Mouse (Mus musculus) layer of hippocampus, adult 9-10 months (tissue): ENCODE measurements at regions not wholly inside any gene's neighbourhood (a gene's known extent, or its start where the extent isn't known, plus 50 kb on each side); places are given as distances from the start of the nearest gene placed in this dataset.
A peak's percentile ranks its signal among the peaks of the same experiment; 100 is the strongest.

ENCODE experiments used
- DNase-seq: peaks from one replicate; pipeline ENCODE4 v3.0.0; 2022; ENCODE audit warnings: low spot score

DNA sequence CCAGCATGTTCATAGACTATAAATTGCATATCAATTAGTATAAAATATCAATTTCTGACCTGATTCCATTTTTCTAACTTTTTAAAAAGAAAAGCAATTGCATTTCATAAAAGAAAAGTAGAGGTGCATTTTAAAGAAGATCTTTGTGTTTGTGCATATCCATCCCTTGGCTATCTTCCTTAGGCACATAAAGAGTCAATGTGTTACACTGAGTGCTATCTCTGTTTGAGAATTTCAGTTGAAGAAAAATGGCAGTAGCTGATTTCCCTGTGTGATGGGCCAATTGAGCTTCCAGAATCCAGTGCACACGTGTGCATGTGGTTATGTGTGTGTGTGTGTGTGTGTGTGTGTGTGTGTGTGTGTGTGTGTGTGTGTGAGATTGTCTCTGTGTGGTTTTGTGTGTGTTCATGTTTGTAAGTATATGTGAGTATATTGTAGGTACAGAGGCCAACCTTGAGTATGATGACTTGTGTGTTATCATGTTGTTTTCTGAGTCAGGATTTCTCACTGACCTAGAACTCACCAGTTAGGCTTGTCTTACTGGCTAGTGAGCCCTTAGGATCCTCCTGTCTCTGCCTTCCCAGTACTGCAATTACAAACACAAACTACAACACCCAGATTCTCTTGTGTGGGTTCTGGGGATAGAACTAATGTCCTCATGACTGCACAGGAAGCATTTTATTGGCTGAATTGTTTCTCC, 249.6 kb downstream of the Cdk5rap2 start:
- no peak for DNase-seq

DNA sequence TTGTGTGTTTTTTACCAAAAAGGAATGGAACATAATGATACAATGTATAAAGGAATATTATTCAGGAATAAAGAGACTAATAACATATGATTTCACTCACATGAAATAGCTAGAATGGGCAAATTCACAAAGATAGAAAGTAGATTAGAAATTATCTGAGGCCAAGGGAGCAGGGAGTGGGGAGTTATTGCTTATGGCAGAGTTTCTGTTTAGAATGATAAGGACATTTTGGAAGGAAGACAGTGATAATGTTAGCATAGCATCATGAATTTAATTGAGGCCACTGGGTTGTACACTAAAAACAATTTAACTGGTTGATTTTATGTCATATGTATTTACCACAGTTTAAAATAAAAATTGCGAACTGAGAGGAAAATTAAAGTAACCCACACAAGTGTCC, 250.2 kb downstream of the Cdk5rap2 start:
- DNase-seq, result no peak

GRCm38 (mm10) chr4:70153179-70153578, 257.1 kb downstream of the Cdk5rap2 start:
- DNase-seq, result no peak

- no peak for DNase-seq
Measured at GRCm38 (mm10) chr4:70109011-70109410, 301.2 kb downstream of the Cdk5rap2 start.

DNA sequence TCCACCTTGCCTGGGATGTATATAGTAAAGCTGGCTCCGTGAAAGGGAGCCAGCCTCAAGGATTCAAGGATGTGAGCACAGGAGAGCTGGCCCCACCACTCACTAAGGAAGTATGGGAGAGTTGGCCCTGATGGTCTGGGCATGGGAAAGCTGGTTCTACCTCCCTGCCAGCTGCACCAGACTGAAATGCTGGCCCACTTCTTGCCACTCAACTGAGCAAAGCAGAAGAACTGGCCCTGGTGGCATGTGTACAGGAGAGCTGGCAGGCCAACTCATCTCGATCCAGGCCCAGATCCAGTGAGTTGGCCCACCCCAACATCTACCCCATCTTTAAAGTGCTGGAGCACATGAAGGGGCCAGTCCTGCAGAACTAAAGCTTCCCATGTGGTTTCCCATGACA, 304.5 kb downstream of the Cdk5rap2 start:
- no peak for DNase-seq

DNA sequence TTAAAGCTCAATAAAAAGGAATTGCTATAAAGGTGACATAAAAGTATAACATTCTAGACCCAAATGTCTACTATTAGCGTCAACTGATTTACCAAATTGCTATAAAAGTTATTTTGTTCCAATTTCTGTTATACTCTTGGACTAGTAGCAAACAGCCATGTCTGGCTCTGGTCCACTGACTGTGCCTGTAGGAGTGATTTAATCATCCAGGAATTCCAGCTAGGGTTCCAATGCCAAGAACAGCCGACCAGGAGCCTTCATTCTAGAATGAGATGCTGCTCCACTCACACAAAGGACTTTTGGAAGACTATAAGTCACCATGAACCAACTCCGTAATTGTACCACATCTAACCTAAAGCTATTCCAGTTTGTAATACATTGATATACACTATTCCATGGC, 312.9 kb downstream of the Cdk5rap2 start:
- peak; percentile 16 for DNase-seq

DNA sequence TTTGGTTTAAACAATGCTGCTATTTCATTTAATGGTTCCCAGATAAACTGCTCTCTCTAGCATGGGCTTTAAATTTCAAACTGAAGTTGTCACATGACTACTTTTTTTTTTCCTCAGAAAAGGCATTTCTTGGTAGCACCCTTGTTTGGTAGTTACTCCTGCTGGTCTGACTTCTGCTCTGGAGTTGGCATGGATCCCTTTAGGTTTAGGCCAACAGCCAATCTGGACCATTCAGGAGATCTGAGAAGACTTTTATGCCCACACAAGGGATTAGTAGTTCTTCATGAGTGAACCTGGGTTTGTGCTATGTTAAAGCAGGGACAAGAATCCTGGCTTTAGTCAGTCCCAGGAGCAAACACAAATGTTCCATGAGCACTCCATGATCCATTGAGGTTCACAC, 332.0 kb downstream of the Cdk5rap2 start:
- DNase-seq, result no peak

- no peak for DNase-seq
Measured at GRCm38 (mm10) chr4:70062516-70062915, 347.7 kb downstream of the Cdk5rap2 start.

DNA sequence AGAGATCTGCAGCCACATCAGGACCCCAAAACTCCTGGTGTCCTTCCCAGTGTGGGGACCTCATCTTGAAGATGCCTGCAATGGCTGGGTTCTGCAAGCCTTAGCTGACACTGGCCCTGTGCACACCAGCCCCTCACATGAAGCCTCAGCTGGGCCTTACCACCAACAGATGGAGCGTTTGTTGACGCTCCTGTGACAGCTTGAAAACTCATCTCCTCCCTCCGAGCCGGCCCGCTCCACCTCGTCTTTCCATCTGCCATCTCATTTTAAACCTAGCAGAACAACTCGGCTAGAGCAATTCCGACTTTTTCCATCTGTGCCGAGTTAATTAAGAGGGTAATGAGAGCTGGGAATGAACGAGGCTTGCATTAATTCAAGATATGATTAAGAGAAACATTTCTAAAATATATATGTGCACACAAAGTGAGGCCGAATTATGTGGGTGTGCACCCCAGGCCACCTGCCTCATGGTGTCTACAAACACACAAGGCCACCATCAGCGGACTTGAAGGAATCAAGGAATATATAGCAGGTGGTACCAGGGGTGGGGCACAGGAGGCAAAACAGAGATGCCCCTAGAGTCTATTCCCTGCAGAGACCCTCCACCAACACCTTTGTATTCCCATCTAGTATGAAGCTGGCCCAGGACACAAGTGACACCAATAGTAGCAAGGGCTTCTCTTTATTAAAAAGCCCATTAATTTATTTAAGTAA, 351.3 kb downstream of the Cdk5rap2 start:
- DNase-seq, result peak; percentile 71

- no peak for DNase-seq
Measured at GRCm38 (mm10) chr4:70053136-70053535, 357.1 kb downstream of the Cdk5rap2 start.

DNA sequence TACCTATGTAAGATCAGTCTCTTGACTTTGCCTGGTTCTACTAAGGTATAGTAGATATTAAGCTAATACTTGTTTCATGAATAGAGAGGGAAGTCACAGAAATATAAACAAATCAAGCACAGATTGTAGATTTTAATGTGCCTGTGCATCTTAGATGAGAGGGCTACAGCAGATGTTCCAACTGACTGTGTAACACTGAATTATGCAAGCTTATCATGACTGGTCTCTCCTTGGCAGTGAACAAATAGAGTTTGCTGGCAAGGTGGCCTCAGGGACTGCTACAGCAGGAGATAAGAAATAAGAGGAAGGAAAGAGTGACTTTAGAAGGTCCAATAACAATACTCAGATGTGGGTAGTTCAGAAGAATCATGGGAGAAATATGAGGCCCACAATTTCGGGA, 372.0 kb downstream of the Cdk5rap2 start:
- peak; percentile 32 for DNase-seq

- DNase-seq, result no peak
Measured at GRCm38 (mm10) chr4:70035912-70036311, 374.3 kb downstream of the Cdk5rap2 start.

DNA sequence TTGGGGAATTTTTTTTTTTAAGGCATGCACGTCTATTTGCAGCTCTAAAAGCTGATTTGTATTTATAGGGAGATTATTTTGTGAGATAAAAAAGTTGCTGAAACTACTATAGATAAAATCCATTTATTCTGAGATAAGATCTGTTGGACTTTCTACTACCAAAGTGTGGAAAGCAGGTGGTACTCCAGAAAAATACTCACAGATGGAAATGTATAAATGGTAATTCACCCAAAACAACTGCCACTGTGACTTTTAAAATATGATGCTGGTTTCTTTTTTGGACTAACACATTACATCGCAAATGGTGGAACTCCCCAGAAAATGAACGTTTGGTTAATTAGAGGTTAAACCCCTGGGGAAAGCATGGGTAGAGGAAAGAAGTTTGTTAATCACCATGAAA, 377.7 kb downstream of the Cdk5rap2 start:
- no peak for DNase-seq

GRCm38 (mm10) chr4:70026848-70027247, 383.4 kb downstream of the Cdk5rap2 start:
- DNase-seq, result no peak

- DNase-seq, result no peak
Measured at GRCm38 (mm10) chr4:70024838-70025376, 385.3 kb downstream of the Cdk5rap2 start.

- no peak for DNase-seq
Measured at GRCm38 (mm10) chr4:70020905-70021470, 389.3 kb downstream of the Cdk5rap2 start.

DNA sequence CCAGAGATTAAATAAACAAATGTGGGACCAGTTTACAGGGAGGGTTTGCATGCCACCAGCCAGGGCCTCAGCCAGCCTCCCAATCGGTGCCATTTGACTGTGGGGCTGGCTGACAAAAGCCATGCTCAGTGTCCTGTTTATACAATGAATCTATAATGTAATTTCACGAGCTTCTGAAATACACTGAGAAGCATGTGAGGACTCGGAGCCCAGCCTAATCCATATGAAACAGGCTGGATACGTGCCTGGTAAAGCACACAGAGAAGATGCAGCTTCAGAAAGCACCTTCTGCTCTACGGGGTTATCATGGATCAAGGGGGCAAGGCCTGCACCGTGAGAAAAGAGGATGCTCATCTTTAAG, 398.0 kb downstream of the Cdk5rap2 start:
- no peak for DNase-seq

DNA sequence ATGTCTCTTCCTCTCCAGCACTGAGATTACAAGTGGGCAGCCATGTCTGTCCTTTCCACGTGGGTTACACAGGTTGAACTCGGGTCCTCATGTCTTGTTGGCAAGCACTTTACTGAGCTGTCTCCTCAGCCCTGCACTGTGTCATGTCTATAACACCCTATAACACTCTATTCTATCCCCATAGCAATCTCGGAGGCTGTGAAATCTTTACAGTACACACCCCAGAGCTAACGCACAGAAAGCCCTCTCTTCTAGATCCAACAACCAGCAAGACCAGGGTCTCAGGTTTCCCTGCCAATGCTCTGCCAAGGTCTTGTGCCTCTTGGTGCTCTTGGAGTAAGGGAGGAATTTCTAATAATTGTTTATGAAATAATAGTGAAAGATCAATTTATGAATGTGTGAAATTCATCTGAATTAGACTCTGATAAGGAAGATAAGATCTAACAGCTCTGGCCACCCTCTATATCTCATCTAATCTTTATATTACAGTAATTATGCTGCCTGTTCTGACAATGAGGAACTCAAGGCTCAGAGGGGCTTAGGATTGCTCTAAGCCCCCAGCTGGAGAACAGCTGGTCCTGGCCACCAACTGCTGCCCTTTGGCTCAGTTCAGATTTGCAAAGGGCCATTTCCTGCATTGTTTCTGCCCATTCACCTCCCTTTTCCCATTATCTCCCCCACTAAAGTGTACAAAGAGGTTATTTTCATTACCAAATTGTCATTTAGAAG, 398.6 kb downstream of the Cdk5rap2 start:
- no peak for DNase-seq

DNA sequence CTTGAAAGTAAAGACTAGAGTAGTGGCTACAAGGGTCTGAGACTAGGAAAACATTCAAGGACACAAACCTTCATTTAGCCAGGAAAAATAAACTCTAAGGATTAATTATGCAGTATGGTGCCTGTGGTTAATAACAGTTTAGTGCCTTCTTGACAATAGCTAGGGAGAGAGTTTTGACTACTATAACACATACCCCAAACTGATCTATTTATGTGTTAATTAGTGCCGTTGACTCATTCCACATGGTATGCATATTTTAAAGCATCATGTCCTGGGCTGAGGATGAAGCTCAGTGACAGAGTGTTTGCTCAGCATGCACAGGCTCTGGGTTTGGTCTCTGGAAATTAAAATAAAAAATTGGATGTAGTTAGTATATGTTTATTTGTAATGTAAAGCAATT, 399.8 kb downstream of the Cdk5rap2 start:
- DNase-seq, result no peak

DNA sequence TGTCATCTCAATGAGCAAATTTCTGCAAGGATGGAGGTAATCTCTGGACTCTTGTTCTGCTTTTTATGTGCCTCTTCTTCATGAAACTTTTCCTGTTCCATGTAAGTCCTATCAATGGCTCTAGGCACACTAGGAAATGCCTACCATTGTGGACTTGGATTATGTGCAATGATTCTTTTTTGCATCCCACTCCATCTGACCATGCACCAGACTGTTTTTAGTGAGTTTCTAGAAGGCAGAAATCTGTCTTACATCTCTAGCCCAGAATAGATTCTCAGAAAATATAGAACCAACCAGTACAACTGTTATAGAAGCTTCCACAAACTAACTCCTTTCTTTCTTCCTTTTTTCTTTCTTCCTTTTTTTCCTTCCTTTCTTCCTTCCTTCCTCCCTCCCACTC, 405.3 kb downstream of the Cdk5rap2 start:
- no peak for DNase-seq

DNA sequence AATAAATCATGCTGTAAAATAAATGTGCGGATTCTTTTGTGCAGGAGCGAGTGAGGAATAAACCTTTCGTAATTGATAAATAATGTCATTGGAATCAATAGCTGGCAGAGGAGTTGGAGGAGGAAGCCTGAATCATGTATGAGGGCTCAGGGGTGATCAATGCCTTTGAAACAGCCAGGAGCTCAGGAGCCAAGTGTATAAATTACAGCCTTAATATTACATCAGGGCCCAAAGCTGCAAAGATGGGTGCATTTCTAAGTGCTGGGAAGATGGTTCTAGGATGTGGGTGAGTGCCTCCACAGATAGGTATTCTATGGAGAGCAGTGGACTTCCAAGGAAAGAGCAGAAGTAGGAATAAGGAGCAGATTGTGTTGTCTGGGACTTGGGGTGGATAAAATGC, 417.0 kb downstream of the Cdk5rap2 start:
- DNase-seq, result no peak

GRCm38 (mm10) chr4:69974208-69974607, 436.0 kb downstream of the Cdk5rap2 start:
- no peak for DNase-seq

GRCm38 (mm10) chr4:69973566-69973965, 436.7 kb downstream of the Cdk5rap2 start:
- no peak for DNase-seq
